Mouse (Mus musculus) thymus, adult 2 months (tissue): ENCODE results near the gene Pelp1. TPM values are rescaled to one million over a fixed set of nuclear protein-coding genes. Genes with fewer than 3 reads are reported as not detected.

Source experiments
- DNase-seq: peaks from one replicate; pipeline ENCODE4 v3.0.0; 2021
- H3K27ac ChIP-seq: fragments of 200-500 bp; 2 replicates; pipeline ENCODE4 v1.5.1; 2012; ENCODE audit warnings: low read length, control low read depth; ENCODE audit not compliant: control insufficient read depth, insufficient read depth
- H3K27me3 ChIP-seq: fragments of 200-500 bp; 2 replicates; pipeline ENCODE4 v1.6.1; 2012; ENCODE audit warnings: mild to moderate bottlenecking, low read length, moderate library complexity, mixed read lengths; ENCODE audit not compliant: control insufficient read depth, insufficient read depth
- H3K36me3 ChIP-seq: fragments of 200-500 bp; 2 replicates; pipeline ENCODE4 v1.6.1; 2012; ENCODE audit warnings: mild to moderate bottlenecking, low read length, moderate library complexity; ENCODE audit not compliant: control insufficient read depth, insufficient read depth
- H3K4me1 ChIP-seq: fragments of 200-500 bp; replicated peaks from 2 replicates; pipeline ENCODE4 v1.6.1; 2012; ENCODE audit warnings: low read length; ENCODE audit not compliant: control insufficient read depth, insufficient read depth
- H3K4me3 ChIP-seq: fragments of 200-500 bp; 2 replicates; pipeline ENCODE4 v1.5.1; 2012; ENCODE audit warnings: mild to moderate bottlenecking, low read length, control low read depth, moderate library complexity; ENCODE audit not compliant: control insufficient read depth, insufficient read depth
- CTCF ChIP-seq: fragments of 200-500 bp; IDR thresholded peaks from 2 replicates; pipeline ENCODE4 v1.5.1; 2012; ENCODE audit warnings: mild to moderate bottlenecking, control low read depth, low read length, moderate library complexity, borderline replicate concordance; ENCODE audit not compliant: control insufficient read depth, poor library complexity, insufficient read depth; ENCODE audit errors: extremely low read depth
- POLR2A ChIP-seq: fragments of 200-500 bp; IDR thresholded peaks from 2 replicates; pipeline ENCODE4 v1.6.1; 2012; ENCODE audit warnings: mild to moderate bottlenecking, low read length, control low read depth, moderate library complexity; ENCODE audit not compliant: control insufficient read depth, poor library complexity, insufficient read depth; ENCODE audit errors: extremely low read depth
- WGBS: fragments of 180-500 bp; shearing (Covaris S2); methylation state at CpG from one replicate; pipeline ENCODE4 v1.1.7; 2018; 5-methylcytosine and 5-hydroxymethylcytosine counted together
- polyA plus RNA-seq: library from polyadenylated mRNA; depleted of rRNA; stranded (reverse); fragments of >200 nt; gene quantifications from 2 replicates; pipeline ENCODE4 v1.2.3, GENCODE M21; 2012; rRNA removed

Pelp1 gene
- polyA plus RNA-seq, 1 experiment = 33.0 TPM

- 78% methylated on average over 9 of the region's 9 CpGs for WGBS
- no peak overlapping the region for H3K27ac ChIP-seq
- no peak overlapping the region for H3K4me3 ChIP-seq
- DNase-seq = no peak
- TF ChIP-seq POLR2A (no peak), CTCF (no peak)
- H3K36me3 ChIP-seq = no peaks in the 10 kb centered on the region
- H3K4me1 ChIP-seq = no peaks in the 10 kb centered on the region
- no peaks in the 10 kb centered on the region; the same call in 1 of the 2 replicates for H3K27me3 ChIP-seq
These were observed 61.2 kb downstream of the Pelp1 start for GRCm38 (mm10) chr11:70348630-70349029.

- H3K4me3 ChIP-seq = no peak overlapping the region
- no peak for DNase-seq
- no peaks in the 10 kb centered on the region; the same call in 1 of the 2 replicates for H3K27me3 ChIP-seq
- H3K36me3 ChIP-seq = no peaks in the 10 kb centered on the region
- WGBS = 78% methylated on average over 10 of the region's 10 CpGs
- TF ChIP-seq CTCF (no peak), POLR2A (no peak)
- H3K4me1 ChIP-seq = no peaks in the 10 kb centered on the region
- H3K27ac ChIP-seq = no peak overlapping the region
These were observed 62.0 kb downstream of the Pelp1 start for GRCm38 (mm10) chr11:70347861-70348260.

- Histone ChIP-seq H3K27ac (no peak overlapping the region), H3K27me3 (no peaks in the 10 kb centered on the region; the same call in 1 of the 2 replicates), H3K4me3 (no peak overlapping the region), H3K4me1 (no peaks in the 10 kb centered on the region), H3K36me3 (no peaks in the 10 kb centered on the region)
- DNase-seq = no peak
- no peak for TF ChIP-seq POLR2A
- TF ChIP-seq CTCF = no peak
- 94% methylated on average over 8 of the region's 8 CpGs for WGBS
These were observed 64.3 kb downstream of the Pelp1 start for GRCm38 (mm10) chr11:70345546-70345945.

- H3K4me3 ChIP-seq = no peak overlapping the region
- no peak overlapping the region for H3K27ac ChIP-seq
- H3K4me1 ChIP-seq = no peaks in the 10 kb centered on the region
- DNase-seq = no peak
- 84% methylated on average over 10 of the region's 10 CpGs for WGBS
- no peak for TF ChIP-seq POLR2A
- no peak for TF ChIP-seq CTCF
- H3K36me3 ChIP-seq = no peaks in the 10 kb centered on the region
- no peaks in the 10 kb centered on the region for H3K27me3 ChIP-seq
These were observed 64.8 kb downstream of the Pelp1 start for GRCm38 (mm10) chr11:70345061-70345460.

Other genes with a start within 250 kb of the Pelp1 start
- 4.5 and 5.3 TPM in 2 replicates for gene Slc16a11, start 197.3 kb downstream of the Pelp1 start, polyA plus RNA-seq
- 2.9 and 6.1 TPM in 2 replicates for gene Slc16a13, start 189.0 kb downstream of the Pelp1 start, polyA plus RNA-seq
- 0.97 and 1.6 TPM in 2 replicates for gene Bcl6b, start 180.2 kb downstream of the Pelp1 start, polyA plus RNA-seq
- 150 and 153 TPM in 2 replicates for gene 0610010K14Rik, start 172.1 kb downstream of the Pelp1 start, polyA plus RNA-seq
- gene Gm21988, start 170.2 kb downstream of the Pelp1 start, polyA plus RNA-seq = 11.1 and 11.6 TPM in 2 replicates
- gene Rnasek, start 170.2 kb downstream of the Pelp1 start, polyA plus RNA-seq = 173 and 186 TPM in 2 replicates
- gene Alox12, start 154.7 kb downstream of the Pelp1 start, polyA plus RNA-seq = 0.68 and 1.2 TPM in 2 replicates
- gene Alox12e, start 87.4 kb downstream of the Pelp1 start, polyA plus RNA-seq = 38.5 and 44.2 TPM in 2 replicates
- 10.3 and 14.5 TPM in 2 replicates for gene Alox15, start 58.0 kb downstream of the Pelp1 start, polyA plus RNA-seq
- gene Arrb2, start 22.6 kb upstream of the Pelp1 start, polyA plus RNA-seq = 213 and 220 TPM in 2 replicates
- gene Med11, start 41.9 kb upstream of the Pelp1 start, polyA plus RNA-seq = 29.1 and 34.8 TPM in 2 replicates
- gene Zmynd15, start 49.4 kb upstream of the Pelp1 start, polyA plus RNA-seq = 27.0 and 31.2 TPM in 2 replicates
- 57.7 and 92.8 TPM in 2 replicates for gene Cxcl16, start 50.0 kb upstream of the Pelp1 start, polyA plus RNA-seq
- gene Tm4sf5, start 95.2 kb upstream of the Pelp1 start, polyA plus RNA-seq = 7.0 and 8.0 TPM in 2 replicates
- 5.3 and 7.2 TPM in 2 replicates for gene Vmo1, start 104.6 kb upstream of the Pelp1 start, polyA plus RNA-seq
- 0.22 and 0.50 TPM in 2 replicates for gene Gltpd2, start 109.2 kb upstream of the Pelp1 start, polyA plus RNA-seq
- gene Psmb6, start 115.3 kb upstream of the Pelp1 start, polyA plus RNA-seq = 387 and 460 TPM in 2 replicates
- not detected in 2 replicates for gene Gm40193, start 122.9 kb upstream of the Pelp1 start, polyA plus RNA-seq
- gene Pld2, start 130.0 kb upstream of the Pelp1 start, polyA plus RNA-seq = 12.8 and 16.1 TPM in 2 replicates
- gene Mink1, start 152.8 kb upstream of the Pelp1 start, polyA plus RNA-seq = 151 and 172 TPM in 2 replicates
- gene 4930544D05Rik, start 205.8 kb upstream of the Pelp1 start, polyA plus RNA-seq = 0.15 TPM in 1 of 2 replicates, not detected in the other
- gene Chrne, start 209.2 kb upstream of the Pelp1 start, polyA plus RNA-seq = 0.53 and 1.1 TPM in 2 replicates
- 0.04 TPM in 2 replicates for gene Gp1ba, start 229.1 kb upstream of the Pelp1 start, polyA plus RNA-seq
- gene Rnf167, start 237.2 kb upstream of the Pelp1 start, polyA plus RNA-seq = 285 and 346 TPM in 2 replicates
- gene Slc25a11, start 237.4 kb upstream of the Pelp1 start, polyA plus RNA-seq = 132 and 162 TPM in 2 replicates
- 3,213 and 4,498 TPM in 2 replicates for gene Pfn1, start 244.6 kb upstream of the Pelp1 start, polyA plus RNA-seq
- gene Eno3, start 247.2 kb upstream of the Pelp1 start, polyA plus RNA-seq = 25.3 and 75.8 TPM in 2 replicates